Comparison of ENCODE assay signal across 20 mouse cellular contexts in genomic region chr2:53057291-53057690, GRCm38 (mm10).
DNase-seq lines count a peak whose midpoint lies in the region; ATAC-seq lines count a peak whose summit lies in the region.
"Had no signal": no experiment of that assay in that cellular context is flagged by ENCODE, and none has a peak within 500 bp of the region (broad histone marks: within the 10 kb centered on the region; RNA-seq: fewer than 3 reads in every experiment).

No protein-coding gene starts in this region.

- H3K9me3 ChIP-seq in forebrain, embryonic 13.5 days (replicated peaks) = no peaks in the 10 kb centered on the region
- H3K9me3 ChIP-seq: heart, embryonic 13.5 days; hindbrain, embryonic 15.5 days; midbrain, embryonic 10.5 days; neural tube, embryonic 12.5 days had no signal

- peaks cover 20% of the 10 kb centered on the region for H3K36me3 ChIP-seq in forebrain, embryonic 13.5 days (ENCODE audit: poor library complexity, severe bottlenecking)
- H3K36me3 ChIP-seq: heart, embryonic 13.5 days; hindbrain, embryonic 15.5 days had no signal

- H3K4me1 ChIP-seq in forebrain, embryonic 13.5 days = peaks cover 14% of the 10 kb centered on the region; the same call in 1 of the 2 replicates
- H3K4me1 ChIP-seq: heart, embryonic 13.5 days; midbrain, embryonic 10.5 days; neural tube, embryonic 12.5 days had no signal

- WGBS in forebrain, embryonic 13.5 days = 96% methylated on average over 2 of the region's 2 CpGs

- H3K4me2 ChIP-seq in forebrain, embryonic 13.5 days = no peak overlapping the region
- H3K4me2 ChIP-seq: heart, embryonic 13.5 days; hindbrain, embryonic 15.5 days; neural tube, embryonic 12.5 days had no signal

- H3K4me3 ChIP-seq in forebrain, embryonic 13.5 days = no peak overlapping the region
- H3K4me3 ChIP-seq: heart, embryonic 13.5 days; hindbrain, embryonic 15.5 days; midbrain, embryonic 10.5 days; neural tube, embryonic 12.5 days had no signal

- H3K9ac ChIP-seq in forebrain, embryonic 13.5 days = no peak overlapping the region
- H3K9ac ChIP-seq: heart, embryonic 13.5 days; hindbrain, embryonic 15.5 days; liver, embryonic 14.5 days; neural tube, embryonic 12.5 days had no signal

- DNase-seq in frontal cortex, postnatal 14 days (ENCODE audit: low spot score in 2 of 2) = no peak
- peak; percentile 24 for DNase-seq in right cerebral cortex, postnatal 25 days
- DNase-seq in right cerebral cortex, postnatal 14 days = no peak
- peak; percentile 65 for DNase-seq in cerebellum, adult 9-11 months
- DNase-seq in spleen, postnatal 10 days (ENCODE audit: low spot score in 2 of 2) = no peak
- DNase-seq in layer of hippocampus, postnatal 14 days (ENCODE audit: low spot score in 2 of 2) = no peak
- DNase-seq: adrenal gland, adult 2 months; B cell, adult 2 months; heart, adult 11 months; heart, postnatal 36 days had no signal

- H3K27ac ChIP-seq in forebrain, embryonic 13.5 days = no peak overlapping the region
- H3K27ac ChIP-seq: heart, embryonic 13.5 days; hindbrain, embryonic 15.5 days; liver, embryonic 14.5 days; macrophage; midbrain, embryonic 10.5 days; neural tube, embryonic 12.5 days; stomach, postnatal 0 days had no signal

- peak; percentile 75; the same call in 1 of the 2 replicates for ATAC-seq in frontal cortex, adult (ENCODE audit: low TSS enrichment)
- no peak for ATAC-seq in forebrain, embryonic 13.5 days
- ATAC-seq: intestine, embryonic 16.5 days had no signal

- H3K27me3 ChIP-seq in forebrain, embryonic 13.5 days = no peaks in the 10 kb centered on the region
- H3K27me3 ChIP-seq: heart, embryonic 13.5 days; hindbrain, embryonic 15.5 days; neural tube, embryonic 12.5 days had no signal

Comparison
In these comparisons a context has a peak if more than half of its experiments do, and no peak if none do; other contexts are left out.
1. DNase-seq: peak in right cerebral cortex, postnatal 25 days (single experiment) and cerebellum, adult 9-11 months (single experiment); none in frontal cortex, postnatal 14 days (0 of 2), right cerebral cortex, postnatal 14 days (single experiment), spleen, postnatal 10 days (0 of 2) and layer of hippocampus, postnatal 14 days (0 of 2).